Mouse (Mus musculus): ENCODE measurements around the gene Gm20458. TPM values are rescaled to one million over a fixed set of nuclear protein-coding genes. Genes with fewer than 3 reads are reported as not detected.

Gm20458 gene
- total RNA-seq, 2 experiments from 2014 or later, result not detected

GRCm38 (mm10) chr2:164433278-164433895 lies 27.4 kb upstream of the Gm20458 start:
- no peak for ATAC-seq (replicated peaks; ENCODE audit: low FRiP score, poor library complexity, severe bottlenecking)

DNA sequence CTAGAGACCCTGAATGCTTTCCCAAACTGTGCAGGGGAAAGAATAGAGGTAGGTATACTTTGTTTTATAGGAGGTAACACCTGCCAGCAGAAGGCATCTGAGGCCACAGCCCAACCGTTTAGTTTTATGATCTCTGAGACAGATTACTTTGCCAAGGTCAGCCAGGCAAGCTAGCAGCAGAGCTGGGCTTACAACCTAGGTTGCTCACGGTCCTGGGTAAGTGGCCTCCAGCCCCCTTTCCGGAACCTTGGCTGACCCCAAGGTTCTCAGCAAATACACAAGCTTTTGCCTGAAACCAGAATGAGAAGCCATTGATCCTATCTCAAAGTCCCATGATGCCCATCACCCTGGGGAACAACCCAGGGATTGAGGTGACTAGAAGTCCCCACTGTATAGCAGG lies 26.1 kb upstream of the Gm20458 start:
- ATAC-seq (replicated peaks; ENCODE audit: low FRiP score, poor library complexity, severe bottlenecking), result no peak

DNA sequence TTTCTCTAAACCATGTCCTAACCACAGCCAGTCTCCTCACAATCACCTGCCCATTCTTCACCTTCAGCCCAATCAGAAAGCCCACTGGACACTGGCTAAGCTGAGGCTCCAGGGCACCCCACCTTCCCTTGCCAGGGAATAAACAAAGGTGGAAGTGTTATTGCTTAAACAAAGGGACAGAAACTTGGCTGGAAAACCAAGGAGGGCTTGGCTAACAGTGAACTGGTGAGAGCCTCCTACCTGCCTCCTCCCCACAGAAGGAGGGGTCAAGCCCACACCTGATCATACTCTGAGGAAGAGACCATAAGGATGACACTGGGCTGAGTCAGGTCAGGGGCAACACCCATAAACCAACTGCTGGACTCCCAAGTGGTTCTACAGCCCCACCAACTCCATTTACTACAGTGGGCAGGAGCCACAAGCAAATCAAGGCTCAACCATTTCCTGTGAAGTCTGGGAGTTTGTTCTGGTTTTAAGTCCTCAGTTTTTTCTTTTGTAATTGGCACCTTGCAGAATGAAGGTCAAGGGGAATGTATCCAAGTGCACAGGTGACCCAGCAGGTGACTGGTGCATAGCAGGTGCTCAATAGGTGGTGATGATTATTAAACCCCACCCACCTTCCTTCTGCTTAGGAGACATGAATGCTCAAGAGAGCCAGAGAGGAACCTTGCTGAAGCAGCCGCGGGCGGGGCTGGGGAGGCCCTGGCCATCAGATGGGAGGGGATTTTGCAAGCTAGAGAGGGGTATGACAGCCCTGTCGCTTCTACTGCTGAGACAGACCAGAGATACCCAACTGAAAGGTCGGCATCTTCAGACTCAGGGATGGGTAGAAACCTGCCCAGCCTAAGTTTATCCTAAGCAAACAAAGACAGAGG lies 25.3 kb upstream of the Gm20458 start:
- no peak for ATAC-seq (replicated peaks; ENCODE audit: low FRiP score, poor library complexity, severe bottlenecking)

GRCm38 (mm10) chr2:164436215-164436913 lies 24.4 kb upstream of the Gm20458 start:
- ATAC-seq (replicated peaks; ENCODE audit: low FRiP score, poor library complexity, severe bottlenecking), result no peak

- ATAC-seq (replicated peaks; ENCODE audit: low FRiP score, poor library complexity, severe bottlenecking), result no peak
Observed at GRCm38 (mm10) chr2:164436961-164437360, 23.8 kb upstream of the Gm20458 start.

GRCm38 (mm10) chr2:164437710-164438109 lies 23.1 kb upstream of the Gm20458 start:
- ATAC-seq (replicated peaks; ENCODE audit: low FRiP score, poor library complexity, severe bottlenecking), result no peak

DNA sequence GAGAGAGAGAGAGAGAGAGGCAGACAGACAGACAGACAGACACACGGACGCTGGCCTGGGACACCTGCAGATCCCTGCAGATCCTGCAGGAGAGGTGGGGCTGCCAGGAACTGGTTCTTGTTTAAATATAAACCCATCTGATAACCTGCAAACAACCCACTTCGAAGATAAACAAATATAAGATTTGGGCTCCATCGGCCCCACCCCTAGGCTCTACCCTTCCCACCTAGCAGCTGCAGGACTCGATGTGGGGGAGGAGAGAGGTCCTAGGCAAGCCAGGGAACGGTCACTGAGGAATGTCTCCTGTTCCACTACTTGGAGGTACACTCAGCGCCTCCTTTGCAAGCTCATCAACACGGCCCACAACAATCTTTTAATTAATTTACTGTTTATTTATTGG lies 22.5 kb upstream of the Gm20458 start:
- ATAC-seq (replicated peaks; ENCODE audit: low FRiP score, poor library complexity, severe bottlenecking), result no peak

GRCm38 (mm10) chr2:164439001-164439421 lies 21.8 kb upstream of the Gm20458 start:
- ATAC-seq (replicated peaks; ENCODE audit: low FRiP score, poor library complexity, severe bottlenecking), result no peak

- ATAC-seq (replicated peaks; ENCODE audit: low FRiP score, poor library complexity, severe bottlenecking), result no peak
Observed at GRCm38 (mm10) chr2:164440314-164440713, 20.5 kb upstream of the Gm20458 start.

DNA sequence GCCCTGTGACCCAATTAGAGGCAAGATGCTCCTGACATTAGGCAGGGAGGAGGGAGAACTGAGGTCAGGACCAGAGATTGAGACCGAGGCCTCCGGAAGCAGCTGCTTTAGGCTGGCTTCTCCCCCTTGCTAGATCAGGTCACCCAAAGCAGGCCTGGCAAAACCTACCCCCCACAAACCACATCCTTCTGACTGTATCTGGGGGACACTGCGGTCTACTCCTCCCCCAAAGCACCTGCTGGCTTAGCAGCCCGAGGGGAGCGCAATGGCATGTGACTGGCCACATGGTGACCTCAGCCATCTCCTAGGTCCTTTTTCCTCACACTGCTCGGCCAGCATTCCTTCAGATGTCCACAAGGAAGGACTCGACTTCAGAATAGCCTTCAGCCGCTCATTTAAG lies 19.6 kb upstream of the Gm20458 start:
- ATAC-seq (replicated peaks; ENCODE audit: low FRiP score, poor library complexity, severe bottlenecking), result no peak

DNA sequence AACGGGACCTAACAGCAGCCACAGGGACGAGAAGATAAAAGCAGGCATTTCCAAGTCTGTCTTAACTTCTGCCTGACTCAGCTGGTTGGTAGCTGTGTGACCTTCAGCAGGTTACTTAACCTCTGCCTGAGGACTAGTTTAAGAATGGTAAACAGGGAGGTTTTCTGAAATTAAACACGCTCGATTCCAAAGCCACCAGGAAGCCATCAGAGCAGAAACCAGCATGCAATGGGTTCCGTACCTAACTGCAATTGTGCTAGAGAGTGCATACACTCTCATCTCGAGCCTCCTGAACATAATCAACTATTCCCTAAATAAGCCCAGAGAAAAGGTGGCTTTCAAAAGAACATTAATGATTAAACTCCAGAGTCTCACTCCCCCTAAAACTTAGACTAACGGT lies 19.0 kb upstream of the Gm20458 start:
- no peak for ATAC-seq (replicated peaks; ENCODE audit: low FRiP score, poor library complexity, severe bottlenecking)

DNA sequence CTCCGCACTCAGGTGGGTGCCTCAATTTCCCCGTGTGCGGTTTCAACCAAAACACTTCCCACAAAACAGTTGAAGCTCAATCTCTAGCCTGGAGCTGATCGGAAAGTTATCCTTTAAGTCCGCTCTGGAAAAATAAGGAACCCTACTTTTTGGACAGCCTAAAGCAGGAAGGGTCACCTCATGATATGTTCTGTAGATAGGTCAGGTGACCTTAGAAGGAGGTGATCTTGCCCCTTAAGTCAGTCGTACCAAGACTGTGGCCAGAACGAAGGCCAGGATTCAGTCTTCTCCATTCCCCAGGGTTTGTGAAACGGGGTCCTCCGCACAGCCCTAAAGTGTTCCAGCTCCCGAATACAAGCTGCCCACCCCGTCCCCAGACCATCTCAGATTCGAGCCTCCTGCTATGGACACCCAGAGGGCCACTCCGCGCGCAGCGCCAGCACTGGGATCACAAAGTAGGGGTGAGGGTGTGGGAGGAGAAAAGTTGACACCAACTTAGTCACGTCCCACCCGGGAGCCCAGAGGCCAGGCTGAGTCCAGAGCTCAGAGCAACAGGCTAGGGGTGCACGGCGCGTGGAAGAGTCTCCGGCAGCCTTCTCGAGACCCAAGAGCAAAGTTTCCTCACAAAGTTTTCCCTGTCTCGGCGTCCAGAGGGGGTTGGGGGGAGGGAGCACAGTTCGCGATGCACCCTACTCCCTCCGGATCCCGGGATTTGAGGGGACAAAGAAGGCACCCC lies 18.3 kb upstream of the Gm20458 start:
- ATAC-seq (replicated peaks; ENCODE audit: low FRiP score, poor library complexity, severe bottlenecking), result no peak

- no peak for ATAC-seq (replicated peaks; ENCODE audit: low FRiP score, poor library complexity, severe bottlenecking)
Observed at GRCm38 (mm10) chr2:164443051-164443437, 17.7 kb upstream of the Gm20458 start.

DNA sequence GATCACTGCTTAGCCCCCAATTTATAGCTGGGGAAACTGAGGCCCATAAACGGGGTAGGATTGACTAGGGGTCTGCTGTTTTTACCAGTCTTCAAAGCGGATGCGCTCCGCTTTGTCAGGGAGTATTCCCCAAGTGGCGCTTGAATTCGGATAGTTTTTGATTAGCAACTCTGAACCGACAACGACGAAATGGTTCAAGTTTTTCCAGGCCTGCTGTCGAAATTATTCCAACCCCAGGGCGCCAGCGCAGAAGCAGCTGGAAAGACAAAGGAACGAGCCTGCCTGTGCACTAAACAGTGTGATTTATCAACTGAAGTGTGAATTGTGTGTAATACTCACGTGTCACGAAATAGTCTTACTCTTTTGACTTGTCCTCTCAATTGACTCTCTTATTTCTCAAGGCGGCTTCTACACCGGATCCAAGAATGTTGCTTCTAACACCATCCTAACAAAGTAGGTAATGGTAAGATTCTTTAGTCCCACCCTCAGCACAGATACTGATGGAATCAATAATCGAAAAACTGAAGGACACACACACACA lies 17.2 kb upstream of the Gm20458 start, which contains the start of gene Sdc4:
Gene Sdc4, minus strand, starts transcription at position 428 of the 541 bp plus-strand sequence.
- no peak for ATAC-seq (replicated peaks; ENCODE audit: low FRiP score, poor library complexity, severe bottlenecking)

GRCm38 (mm10) chr2:164444701-164445100 lies 16.1 kb upstream of the Gm20458 start:
- ATAC-seq (replicated peaks; ENCODE audit: low FRiP score, poor library complexity, severe bottlenecking), result no peak

- ATAC-seq (replicated peaks; ENCODE audit: low FRiP score, poor library complexity, severe bottlenecking), result no peak
Observed at GRCm38 (mm10) chr2:164445399-164446085, 15.2 kb upstream of the Gm20458 start.

- ATAC-seq (replicated peaks; ENCODE audit: low FRiP score, poor library complexity, severe bottlenecking), result no peak
Observed at GRCm38 (mm10) chr2:164446086-164446469, 14.7 kb upstream of the Gm20458 start.

GRCm38 (mm10) chr2:164448140-164448539 lies 12.6 kb upstream of the Gm20458 start:
- no peak for ATAC-seq (replicated peaks; ENCODE audit: low FRiP score, poor library complexity, severe bottlenecking)

GRCm38 (mm10) chr2:164448921-164449320 lies 11.8 kb upstream of the Gm20458 start:
- no peak for ATAC-seq (replicated peaks; ENCODE audit: low FRiP score, poor library complexity, severe bottlenecking)

Measured in erythroblast, adult 5-6 weeks (primary cell).